Comparison of ENCODE assay signal across 27 mouse cellular contexts in the genomic region with DNA sequence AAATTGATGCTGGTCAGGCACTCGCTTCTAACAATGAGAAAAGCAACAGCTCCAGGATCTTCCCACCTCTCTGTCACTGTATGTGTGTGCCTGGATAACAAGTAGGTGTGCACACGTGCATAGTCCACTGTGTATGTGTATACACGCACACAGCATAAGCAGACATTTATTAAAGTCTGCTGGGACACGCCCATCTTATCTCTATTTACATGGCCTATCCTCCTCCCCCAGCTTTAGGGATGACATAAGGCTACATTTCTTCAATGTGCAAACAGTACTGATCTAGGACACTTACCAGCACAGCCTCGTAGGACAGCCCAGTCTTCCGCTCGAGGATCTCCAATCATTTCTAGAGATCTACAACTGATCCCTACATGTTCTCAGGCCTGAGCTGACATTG. TPM values are rescaled to one million over a fixed set of nuclear protein-coding genes. Genes with fewer than 3 reads are reported as not detected.
DNase-seq lines count a peak whose midpoint lies in the region; ATAC-seq lines count a peak whose summit lies in the region.
"Had no signal": no experiment of that assay in that cellular context is flagged by ENCODE, and none has a peak within 500 bp of the region (broad histone marks: within the 10 kb centered on the region; RNA-seq: fewer than 3 reads in every experiment).

No protein-coding gene starts in this region.

- peaks cover 18% of the 10 kb centered on the region for H3K4me1 ChIP-seq in heart, embryonic 12.5 days (replicated peaks)
- H3K4me1 ChIP-seq in intestine, embryonic 15.5 days (replicated peaks) = 0 out of 2 replicates have a peak, but pooled peaks cover 4% of the 10 kb centered on the region
- peaks cover 13% of the 10 kb centered on the region for H3K4me1 ChIP-seq in liver, embryonic 15.5 days (replicated peaks)
- peaks cover 21% of the 10 kb centered on the region for H3K4me1 ChIP-seq in stomach, embryonic 16.5 days (ENCODE audit: control insufficient read depth, insufficient read depth, low read length)

- WGBS in heart, embryonic 12.5 days = 69% methylated on average over 7 of the region's 7 CpGs
- WGBS in intestine, embryonic 15.5 days = 65% methylated on average over 7 of the region's 7 CpGs
- WGBS in liver, embryonic 15.5 days (ENCODE audit: insufficient replicate concordance) = 24% methylated on average over 7 of the region's 7 CpGs
- 52% methylated on average over 7 of the region's 7 CpGs for WGBS in stomach, embryonic 16.5 days

- no peaks in the 10 kb centered on the region for H3K27me3 ChIP-seq in heart, embryonic 12.5 days (replicated peaks)
- H3K27me3 ChIP-seq in intestine, embryonic 15.5 days (replicated peaks) = no peaks in the 10 kb centered on the region
- no peaks in the 10 kb centered on the region for H3K27me3 ChIP-seq in liver, embryonic 15.5 days
- no peaks in the 10 kb centered on the region for H3K27me3 ChIP-seq in stomach, embryonic 16.5 days (ENCODE audit: control insufficient read depth, insufficient read depth, low read length)
- H3K27me3 ChIP-seq: embryonic facial prominence, embryonic 15.5 days; heart, embryonic 13.5 days; lung, embryonic 15.5 days had no signal

- H3K4me3 ChIP-seq in heart, embryonic 12.5 days = no peak overlapping the region
- no peak overlapping the region for H3K4me3 ChIP-seq in intestine, embryonic 15.5 days (replicated peaks)
- H3K4me3 ChIP-seq in liver, embryonic 15.5 days (replicated peaks) = no peak overlapping the region
- no peak overlapping the region for H3K4me3 ChIP-seq in stomach, embryonic 16.5 days (replicated peaks; ENCODE audit: low read length)
- H3K4me3 ChIP-seq: embryonic facial prominence, embryonic 15.5 days; forebrain, embryonic 10.5 days; heart, embryonic 13.5 days; lung, embryonic 15.5 days had no signal

- DNase-seq in heart, adult 18-20 months = no peak
- no peak for DNase-seq in right cerebral cortex, postnatal 36 days (ENCODE audit: low spot score in 2 of 2)
- DNase-seq in ovary, postnatal 36 days (ENCODE audit: low spot score) = no peak
- no peak for DNase-seq in thymus, postnatal 36 days
- DNase-seq: adrenal gland, postnatal 14 days; cerebellum, adult 9-10 months; gastrocnemius, postnatal 10 days; heart, adult 11 months; heart, postnatal 14 days; kidney, adult 9 months; kidney, postnatal 4 days; right cerebral cortex, postnatal 14 days; spleen, adult 18-20 months; thymus, adult 18-20 months had no signal

- H3K9me3 ChIP-seq in heart, embryonic 12.5 days (replicated peaks) = no peaks in the 10 kb centered on the region
- no peaks in the 10 kb centered on the region for H3K9me3 ChIP-seq in intestine, embryonic 15.5 days
- H3K9me3 ChIP-seq in liver, embryonic 15.5 days (replicated peaks) = no peaks in the 10 kb centered on the region
- H3K9me3 ChIP-seq in stomach, embryonic 16.5 days (replicated peaks; ENCODE audit: control insufficient read depth, low read length) = no peaks in the 10 kb centered on the region
- H3K9me3 ChIP-seq: embryonic facial prominence, embryonic 15.5 days; forebrain, embryonic 10.5 days; heart, embryonic 13.5 days; lung, embryonic 15.5 days had no signal

- H3K9ac ChIP-seq in heart, embryonic 12.5 days = no peak overlapping the region
- no peak overlapping the region for H3K9ac ChIP-seq in intestine, embryonic 15.5 days
- H3K9ac ChIP-seq in liver, embryonic 15.5 days = no peak overlapping the region
- H3K9ac ChIP-seq in stomach, embryonic 16.5 days (ENCODE audit: low read length) = no peak overlapping the region
- H3K9ac ChIP-seq: embryonic facial prominence, embryonic 15.5 days; heart, embryonic 13.5 days; lung, embryonic 15.5 days had no signal

- no peak overlapping the region for H3K4me2 ChIP-seq in heart, embryonic 12.5 days
- no peak overlapping the region for H3K4me2 ChIP-seq in intestine, embryonic 15.5 days (replicated peaks)
- H3K4me2 ChIP-seq in liver, embryonic 15.5 days = no peak overlapping the region
- no peak overlapping the region for H3K4me2 ChIP-seq in stomach, embryonic 16.5 days (ENCODE audit: low read depth, low read length)
- H3K4me2 ChIP-seq: embryonic facial prominence, embryonic 15.5 days; heart, embryonic 13.5 days; lung, embryonic 15.5 days; midbrain, embryonic 11.5 days had no signal

- H3K27ac ChIP-seq in heart, embryonic 12.5 days (ENCODE audit: poor library complexity, severe bottlenecking) = no peak overlapping the region
- H3K27ac ChIP-seq in intestine, embryonic 15.5 days = no peak overlapping the region
- no peak overlapping the region for H3K27ac ChIP-seq in liver, embryonic 15.5 days (replicated peaks)
- H3K27ac ChIP-seq in stomach, embryonic 16.5 days (ENCODE audit: low read length) = 0 out of 2 replicates have a peak overlapping the region, but pooled peaks have one; percentile 3
- H3K27ac ChIP-seq: embryonic facial prominence, embryonic 15.5 days; forebrain, embryonic 10.5 days; heart, embryonic 13.5 days; lung, embryonic 15.5 days; macrophage had no signal

- no peaks in the 10 kb centered on the region for H3K36me3 ChIP-seq in heart, embryonic 12.5 days
- no peaks in the 10 kb centered on the region for H3K36me3 ChIP-seq in intestine, embryonic 15.5 days
- no peaks in the 10 kb centered on the region for H3K36me3 ChIP-seq in liver, embryonic 15.5 days (replicated peaks)
- no peaks in the 10 kb centered on the region for H3K36me3 ChIP-seq in stomach, embryonic 16.5 days (ENCODE audit: control insufficient read depth, insufficient read depth, low read length)
- H3K36me3 ChIP-seq: embryonic facial prominence, embryonic 15.5 days; forebrain, embryonic 10.5 days; heart, embryonic 13.5 days; lung, embryonic 15.5 days had no signal

- 0 out of 2 replicates have a peak, but pooled peaks have one; percentile 24 for ATAC-seq in heart, embryonic 12.5 days (ENCODE audit: insufficient number of reproducible peaks, low FRiP score)
- peak; percentile 63 for ATAC-seq in intestine, embryonic 15.5 days
- peak; percentile 79 for ATAC-seq in liver, embryonic 15.5 days (ENCODE audit: insufficient read depth)
- peak; percentile 59 for ATAC-seq in stomach, embryonic 16.5 days (ENCODE audit: insufficient read depth, low FRiP score)
- ATAC-seq: forebrain, embryonic 16.5 days had no signal

RNA-seq across cellular contexts. Expression of gene Slc44a3, which starts 24.1 kb away (rescaled TPM):
- polyA plus RNA-seq in heart, embryonic 12.5 days (2016; fragmentation: Nextera tagmentation; extraction: Ambion mirVana) = 0.55 and 1.1 TPM in 2 replicates
- under 1 TPM in 1 of 2 experiments, not detected in 1; 0.46 TPM for total RNA-seq in heart, adult 18-20 months (2021)
- 42.5 and 45.3 TPM in 2 replicates for polyA plus RNA-seq in intestine, embryonic 15.5 days (2015; fragmentation: Nextera tagmentation; extraction: Ambion mirVana)
- 15.2 and 16.2 TPM in 2 replicates for polyA plus RNA-seq in liver, embryonic 15.5 days (2015; fragmentation: Nextera tagmentation; extraction: Ambion mirVana)
- 41.5 and 49.4 TPM in 2 replicates for polyA plus RNA-seq in stomach, embryonic 16.5 days (2015; fragmentation: Nextera tagmentation; extraction: Ambion mirVana)
- total RNA-seq: left cerebral cortex, adult 18-20 months; left cerebral cortex, postnatal 25 days had no signal
- polyA plus RNA-seq: macrophage had no signal

Comparison
In these comparisons a context has a peak if more than half of its experiments do, and no peak if none do; other contexts are left out.
1. ATAC-seq: peak in every context shown above with its lines; median percentile 79 in liver, embryonic 15.5 days; 63 in intestine, embryonic 15.5 days; 59 in stomach, embryonic 16.5 days; 24 in heart, embryonic 12.5 days.